8 mouse cellular contexts compared by ENCODE assay signal in genomic region chr2:10284636-10285270, GRCm38 (mm10).
A peak's percentile ranks its signal among the peaks of the same experiment; 100 is the strongest.
DNase-seq lines count a peak whose midpoint lies in the region; ATAC-seq and TF ChIP-seq lines count a peak whose summit lies in the region.

No protein-coding gene starts in this region.

- H3K4me2 ChIP-seq in forebrain, embryonic 14.5 days (ENCODE audit: low read length) = no peak overlapping the region
- no peak overlapping the region for H3K4me2 ChIP-seq in hindbrain, embryonic 11.5 days (replicated peaks; ENCODE audit: low read depth, low read length)
- H3K4me2 ChIP-seq in liver, postnatal 0 days (ENCODE audit: low read depth, low read length) = no peak overlapping the region

- peaks cover 3% of the 10 kb centered on the region; the same call in 1 of the 2 replicates for H3K4me1 ChIP-seq in forebrain, embryonic 14.5 days (ENCODE audit: control insufficient read depth, insufficient read depth, low read length)
- no peaks in the 10 kb centered on the region for H3K4me1 ChIP-seq in hindbrain, embryonic 11.5 days (replicated peaks; ENCODE audit: control insufficient read depth, insufficient read depth, low read length)
- peaks cover 7% of the 10 kb centered on the region for H3K4me1 ChIP-seq in liver, postnatal 0 days (ENCODE audit: insufficient read depth)

- peaks cover 19% of the 10 kb centered on the region; the same call in 1 of the 2 replicates for H3K27me3 ChIP-seq in forebrain, embryonic 14.5 days (replicated peaks; ENCODE audit: control insufficient read depth, insufficient read depth, low read length)
- H3K27me3 ChIP-seq in hindbrain, embryonic 11.5 days (ENCODE audit: control insufficient read depth, insufficient read depth, low read length) = no peaks in the 10 kb centered on the region
- H3K27me3 ChIP-seq in liver, postnatal 0 days (ENCODE audit: insufficient read depth, low read length) = no peaks in the 10 kb centered on the region

- no peak for TF ChIP-seq EP300 in liver, postnatal 0 days (IDR thresholded peaks at IDR 0.05; ENCODE audit: low read depth)

- intact Hi-C loops in left cerebral cortex, adult 2 months (cut with DNase I) = loop anchor here (1.0 to 5.0 kb wide), 2 partner anchors 143 to 1607 kb away; no protein-coding TSS in a partner anchor

- 1% methylated on average over 10 of the region's 10 CpGs for WGBS in forebrain, embryonic 14.5 days
- 1% methylated on average over 10 of the region's 10 CpGs for WGBS in hindbrain, embryonic 11.5 days
- WGBS in liver, postnatal 0 days (ENCODE audit: insufficient replicate concordance) = 16% methylated on average over 10 of the region's 10 CpGs

- ATAC-seq in forebrain, embryonic 14.5 days = peak; percentile 36
- ATAC-seq in hindbrain, embryonic 11.5 days (ENCODE audit: low FRiP score) = peak; percentile 66; the same call in 1 of the 2 replicates
- peak; percentile 78 for ATAC-seq in liver, postnatal 0 days

- no peaks in the 10 kb centered on the region for H3K9me3 ChIP-seq in forebrain, embryonic 14.5 days (replicated peaks; ENCODE audit: control insufficient read depth, low read length)
- no peaks in the 10 kb centered on the region for H3K9me3 ChIP-seq in hindbrain, embryonic 11.5 days (ENCODE audit: control insufficient read depth, low read length)
- no peaks in the 10 kb centered on the region for H3K9me3 ChIP-seq in liver, postnatal 0 days (ENCODE audit: low read length)

- H3K9ac ChIP-seq in forebrain, embryonic 14.5 days (ENCODE audit: low read length) = no peak overlapping the region
- H3K9ac ChIP-seq in hindbrain, embryonic 11.5 days (ENCODE audit: low read depth, low read length) = no peak overlapping the region
- H3K9ac ChIP-seq in liver, postnatal 0 days (replicated peaks) = no peak overlapping the region

- no peaks in the 10 kb centered on the region for H3K36me3 ChIP-seq in forebrain, embryonic 14.5 days (ENCODE audit: control insufficient read depth, insufficient read depth, low read length)
- no peaks in the 10 kb centered on the region for H3K36me3 ChIP-seq in hindbrain, embryonic 11.5 days (ENCODE audit: control insufficient read depth, insufficient read depth, low read length)
- no peaks in the 10 kb centered on the region for H3K36me3 ChIP-seq in liver, postnatal 0 days (replicated peaks; ENCODE audit: insufficient read depth, low read length)

- no peak overlapping the region for H3K4me3 ChIP-seq in left cerebral cortex, adult 2 months
- H3K4me3 ChIP-seq in forebrain, embryonic 14.5 days (ENCODE audit: low read depth, low read length) = no peak overlapping the region
- no peak overlapping the region for H3K4me3 ChIP-seq in hindbrain, embryonic 11.5 days (ENCODE audit: low read depth, low read length)
- H3K4me3 ChIP-seq in liver, postnatal 0 days (ENCODE audit: low read depth, low read length) = no peak overlapping the region

- DNase-seq in left cerebral cortex, adult 2 months (ENCODE audit: extremely low spot score in 1 of 2, low spot score in 2 of 2) = peak; percentile 18 to 25
- no peak for DNase-seq in left cerebral cortex, adult 8-10 months (ENCODE audit: low spot score in 2 of 2)
- peak; percentile 45 for DNase-seq in adrenal gland, adult 2 months
- DNase-seq in forebrain, embryonic 14.5 days (ENCODE audit: low spot score) = peak; percentile 57
- peak; percentile 73 for DNase-seq in hindbrain, embryonic 11.5 days (ENCODE audit: low spot score)
- DNase-seq in liver, postnatal 0 days = peak; percentile 69
- peak; percentile 77 for DNase-seq in testis, postnatal 14 days (ENCODE audit: low spot score)
- no peak for DNase-seq in frontal cortex, postnatal 25 days (ENCODE audit: low spot score in 2 of 2)

- TF ChIP-seq CTCF in left cerebral cortex, adult 2 months (IDR thresholded peaks at IDR 0.05) = peak; percentile 48
- peak; percentile 64 for TF ChIP-seq CTCF in liver, postnatal 0 days (IDR thresholded peaks at IDR 0.05; ENCODE audit: low read depth)

- H3K27ac ChIP-seq in left cerebral cortex, adult 2 months = no peak overlapping the region
- no peak overlapping the region for H3K27ac ChIP-seq in forebrain, embryonic 14.5 days (ENCODE audit: low read depth, low read length)
- no peak overlapping the region for H3K27ac ChIP-seq in hindbrain, embryonic 11.5 days (ENCODE audit: low read depth, low read length)
- peak overlapping the region; percentile 80; the same call in 1 of the 2 replicates for H3K27ac ChIP-seq in liver, postnatal 0 days (ENCODE audit: low read depth)

Comparison
In these comparisons a context has a peak if more than half of its experiments do, and no peak if none do; other contexts are left out.
1. DNase-seq: peak in left cerebral cortex, adult 2 months (2 of 2), adrenal gland, adult 2 months (single experiment), forebrain, embryonic 14.5 days (single experiment), hindbrain, embryonic 11.5 days (single experiment), liver, postnatal 0 days (single experiment) and testis, postnatal 14 days (single experiment); none in left cerebral cortex, adult 8-10 months (0 of 2) and frontal cortex, postnatal 25 days (0 of 2).
2. Peak in every context shown above with its lines, with median percentiles within 50 percentile points of each other: ATAC-seq.